Mouse (Mus musculus) heart, adult 2 months (tissue): Measurements from ENCODE around the gene Lyzl4.

Experiments used
- CTCF ChIP-seq: fragments of 200-600 bp; IDR thresholded peaks from 2 replicates; pipeline ENCODE4 v1.8.1; 2022; ENCODE audit warnings: antibody characterized with exemption, mild to moderate bottlenecking, moderate library complexity
- POLR2A ChIP-seq: fragments of 200-500 bp; IDR thresholded peaks from 2 replicates; pipeline ENCODE4 v1.6.1; 2011; ENCODE audit warnings: mild to moderate bottlenecking, low read depth, low read length, control low read depth; ENCODE audit not compliant: insufficient read depth

DNA sequence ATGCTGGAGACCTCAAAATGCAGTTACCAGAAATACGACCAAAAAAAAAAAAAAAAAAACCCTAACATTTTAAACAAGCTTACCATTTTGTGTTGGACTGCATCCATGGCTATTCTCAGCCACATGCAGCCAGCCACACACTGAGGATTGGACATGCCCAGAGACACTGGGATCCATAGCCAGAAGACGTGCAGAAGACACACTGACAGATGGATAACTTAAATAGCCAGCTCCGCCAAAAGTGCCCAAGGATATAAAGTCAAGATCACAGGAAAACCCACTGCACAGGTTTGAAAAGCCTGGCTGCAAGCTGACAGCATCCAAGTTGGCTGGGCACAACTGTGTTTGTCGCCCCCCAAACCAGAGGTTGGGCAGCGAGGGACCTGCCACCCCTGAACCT lies 22.2 kb upstream of the Lyzl4 start:
- TF ChIP-seq CTCF (no peak), POLR2A (no peak)
